Mouse (Mus musculus) adrenal gland, postnatal 25 days (tissue): ENCODE data around the gene Olfr773. TPM values are rescaled to one million over a fixed set of nuclear protein-coding genes. Genes with fewer than 3 reads are reported as not detected.
"Not testable (repeated sequence)": the region's sequence is repeated elsewhere in the genome, so short reads cannot be mapped to it uniquely, and the experiment has no call there.

ENCODE experiments used
- DNase-seq: peaks from one replicate; pipeline ENCODE4 v3.0.0; 2021; ENCODE audit warnings: mixed read lengths
- long read RNA-seq: library from polyadenylated mRNA; stranded (forward); transcript quantifications from one replicate; pipeline ENCODE4 v2.0.0, GENCODE M21; 2021
- total RNA-seq: library from RNA; stranded (reverse); gene quantifications from 2 replicates; pipeline ENCODE4 v1.2.3, GENCODE M21; 2021

The Olfr773 gene
- total RNA-seq: not detected in 2 replicates
- long read RNA-seq: 0 reads

- DNase-seq: not testable (repeated sequence)
Measured at GRCm38 (mm10) chr10:129187319-129187718, at the start of gene Olfr773. TSS of gene Olfr773 (minus strand) at chr10:129187419.

- DNase-seq: no peak
Measured at GRCm38 (mm10) chr10:129235904-129236303, 48.7 kb upstream of the Olfr773 start, which contains the start of gene Olfr774. TSS of gene Olfr774 (plus strand) at chr10:129236204.

- DNase-seq: no peak
Measured at GRCm38 (mm10) chr10:129230737-129231136, 43.5 kb upstream of the Olfr773 start.

- DNase-seq: not testable (repeated sequence)
Measured at GRCm38 (mm10) chr10:129177821-129178220, 9.4 kb downstream of the Olfr773 start, which contains the start of gene Olfr772. TSS of gene Olfr772 (minus strand) at chr10:129177921.

GRCm38 (mm10) chr10:129164651-129165050 lies 22.6 kb downstream of the Olfr773 start, which contains the start of gene Olfr771:
TSS of gene Olfr771 (minus strand) at chr10:129164751.
- DNase-seq: no peak

GRCm38 (mm10) chr10:129138898-129139297 lies 48.3 kb downstream of the Olfr773 start, which contains the start of gene Olfr770:
TSS of gene Olfr770 (minus strand) at chr10:129138998.
- no peak for DNase-seq

Other genes starting within 250 kb of the Olfr773 start
- 5.7 TPM in 1 of 2 replicates, not detected in the other for gene Mettl7b, start 226.4 kb downstream of the Olfr773 start, total RNA-seq
- not detected in 2 replicates for gene Olfr9, start 198.0 kb downstream of the Olfr773 start, total RNA-seq
- not detected in 2 replicates for gene Olfr763, start 176.6 kb downstream of the Olfr773 start, total RNA-seq
- not detected in 2 replicates for gene Olfr764-ps1, start 147.5 kb downstream of the Olfr773 start, total RNA-seq
- not detected in 2 replicates for gene Olfr765, start 137.4 kb downstream of the Olfr773 start, total RNA-seq
- gene Olfr766-ps1, start 118.4 kb downstream of the Olfr773 start, total RNA-seq: not detected in 2 replicates
- gene Olfr767, start 104.5 kb downstream of the Olfr773 start, total RNA-seq: not detected in 2 replicates
- gene Olfr768, start 88.0 kb downstream of the Olfr773 start, total RNA-seq: not detected in 2 replicates
- gene Olfr769, start 69.6 kb downstream of the Olfr773 start, total RNA-seq: not detected in 2 replicates
- gene Olfr770, start 48.4 kb downstream of the Olfr773 start, total RNA-seq: not detected in 2 replicates
- gene Olfr771, start 22.7 kb downstream of the Olfr773 start, total RNA-seq: not detected in 2 replicates
- gene Olfr772, start 9.5 kb downstream of the Olfr773 start, total RNA-seq: not detected in 2 replicates
- not detected in 2 replicates for gene Olfr774, start 48.8 kb upstream of the Olfr773 start, total RNA-seq
- not detected in 2 replicates for gene Olfr775, start 61.0 kb upstream of the Olfr773 start, total RNA-seq
- gene Olfr776, start 71.7 kb upstream of the Olfr773 start, total RNA-seq: not detected in 2 replicates
- gene Olfr777, start 84.1 kb upstream of the Olfr773 start, total RNA-seq: not detected in 2 replicates
- gene Olfr780, start 130.7 kb upstream of the Olfr773 start, total RNA-seq: not detected in 2 replicates
- not detected in 2 replicates for gene Olfr781, start 141.4 kb upstream of the Olfr773 start, total RNA-seq
- not detected in 2 replicates for gene Olfr782, start 161.4 kb upstream of the Olfr773 start, total RNA-seq
- gene Olfr784, start 196.7 kb upstream of the Olfr773 start, total RNA-seq: not detected in 2 replicates
- not detected in 2 replicates for gene Olfr785, start 218.0 kb upstream of the Olfr773 start, total RNA-seq
- gene Olfr786, start 239.9 kb upstream of the Olfr773 start, total RNA-seq: not detected in 2 replicates